Mouse (Mus musculus) embryonic fibroblast, embryonic 13.5 days (primary cell): ENCODE data around the gene Dnali1. TPM values are rescaled to one million over a fixed set of nuclear protein-coding genes. Genes with fewer than 3 reads are reported as not detected.
A peak's percentile ranks its signal among the peaks of the same experiment; 100 is the strongest.

Source experiments
- H3K27ac ChIP-seq: 2 replicates; pipeline ENCODE4 v1.5.1; 2012; ENCODE audit warnings: low read length, control low read depth, inconsistent platforms; ENCODE audit not compliant: insufficient read depth
- H3K4me1 ChIP-seq: 2 replicates; pipeline ENCODE4 v1.6.1; 2011; ENCODE audit warnings: low read length; ENCODE audit not compliant: control insufficient read depth, insufficient read depth
- H3K4me3 ChIP-seq: 2 replicates; pipeline ENCODE4 v1.5.1; 2011; ENCODE audit warnings: mild to moderate bottlenecking, control low read depth, low read length; ENCODE audit not compliant: insufficient read depth
- CTCF ChIP-seq: IDR thresholded peaks from 2 replicates; pipeline ENCODE4 v1.5.1; 2011; ENCODE audit warnings: mild to moderate bottlenecking, control low read depth, low read length, moderate library complexity, borderline replicate concordance; ENCODE audit not compliant: insufficient read depth
- POLR2A ChIP-seq: IDR thresholded peaks from 2 replicates; pipeline ENCODE4 v1.6.1; 2011; ENCODE audit warnings: low read depth, mild to moderate bottlenecking, control low read depth, low read length, moderate library complexity
- polyA plus RNA-seq: library from polyadenylated mRNA; stranded (reverse); fragments of >200 nt; gene quantifications from 2 replicates; pipeline ENCODE4 v1.2.4, GENCODE M21; 2011; ENCODE audit warnings: low read depth; ENCODE audit not compliant: missing spikeins, insufficient read length

Dnali1 gene
- polyA plus RNA-seq, 1 experiment: not detected

DNA sequence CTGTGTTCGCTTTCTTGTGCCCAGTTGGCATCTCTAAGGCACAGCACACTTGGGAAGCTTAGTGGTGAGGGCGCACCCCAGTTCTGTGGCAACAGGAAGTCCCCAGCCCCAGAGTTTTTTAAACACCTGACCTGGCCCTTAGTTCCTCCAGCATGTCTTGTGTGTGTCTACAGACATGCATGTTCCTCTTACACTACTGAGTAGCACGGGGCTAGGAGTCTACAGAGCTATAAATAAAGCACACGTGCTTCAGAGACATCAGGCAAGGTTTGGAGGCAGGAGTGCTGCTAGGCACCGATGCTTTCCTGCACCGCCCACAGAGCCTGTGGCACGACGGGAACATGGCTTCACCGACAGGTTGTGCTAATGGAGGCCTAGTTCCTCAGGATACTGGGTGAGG lies 10.1 kb downstream of the Dnali1 start:
- Histone ChIP-seq H3K27ac (no peak overlapping the region), H3K4me3 (no peak overlapping the region), H3K4me1 (peaks cover 2% of the 10 kb centered on the region)
- TF ChIP-seq POLR2A (no peak), CTCF (no peak)

DNA sequence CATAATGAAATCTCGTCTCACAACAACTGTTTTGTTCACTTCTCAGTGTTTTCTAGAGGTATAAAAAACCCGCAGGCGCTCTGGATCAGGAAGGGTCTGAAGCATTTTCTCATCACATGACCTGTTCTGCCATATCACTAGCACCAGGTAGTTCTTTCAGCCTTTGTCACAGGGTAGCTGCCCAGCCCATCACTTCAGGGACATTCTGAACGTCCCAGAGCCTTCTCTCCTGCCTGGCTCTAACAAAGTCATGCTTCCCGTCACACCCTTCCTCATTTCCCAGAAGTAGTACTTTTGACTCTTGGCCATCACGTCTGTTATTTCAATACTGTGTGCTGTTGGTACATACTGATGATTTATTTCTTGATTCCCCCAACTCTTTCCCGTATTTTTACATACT lies 21.0 kb downstream of the Dnali1 start:
- TF ChIP-seq POLR2A: no peak
- no peak for TF ChIP-seq CTCF
- Histone ChIP-seq H3K4me3 (no peak overlapping the region), H3K27ac (no peak overlapping the region)

DNA sequence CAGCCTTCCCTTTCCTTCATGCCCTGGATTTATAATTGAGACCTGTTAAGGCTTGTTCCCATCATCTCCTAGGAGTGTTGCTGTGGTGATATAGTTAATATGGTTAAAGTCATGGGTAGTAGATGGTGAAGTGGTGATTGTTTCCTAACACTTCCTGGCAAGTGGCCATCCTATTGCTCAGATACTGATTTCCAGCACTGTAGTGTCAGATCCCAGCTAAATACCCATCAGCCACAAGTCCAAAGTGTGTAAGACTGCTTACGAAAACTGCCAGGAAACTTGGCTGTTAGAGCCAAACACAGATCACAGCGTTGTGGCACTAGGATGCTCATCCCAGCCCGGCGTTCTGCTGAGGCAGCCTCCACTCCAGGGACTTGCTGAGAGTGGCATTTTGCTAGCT lies 31.2 kb downstream of the Dnali1 start:
- no peak for TF ChIP-seq POLR2A
- TF ChIP-seq CTCF: no peak
- no peak overlapping the region for H3K4me3 ChIP-seq
- H3K27ac ChIP-seq: no peak overlapping the region
- H3K4me1 ChIP-seq: no peaks in the 10 kb centered on the region

More for the DNA sequence above, 21.0 kb downstream of the Dnali1 start:
- no peaks in the 10 kb centered on the region for H3K4me1 ChIP-seq

DNA sequence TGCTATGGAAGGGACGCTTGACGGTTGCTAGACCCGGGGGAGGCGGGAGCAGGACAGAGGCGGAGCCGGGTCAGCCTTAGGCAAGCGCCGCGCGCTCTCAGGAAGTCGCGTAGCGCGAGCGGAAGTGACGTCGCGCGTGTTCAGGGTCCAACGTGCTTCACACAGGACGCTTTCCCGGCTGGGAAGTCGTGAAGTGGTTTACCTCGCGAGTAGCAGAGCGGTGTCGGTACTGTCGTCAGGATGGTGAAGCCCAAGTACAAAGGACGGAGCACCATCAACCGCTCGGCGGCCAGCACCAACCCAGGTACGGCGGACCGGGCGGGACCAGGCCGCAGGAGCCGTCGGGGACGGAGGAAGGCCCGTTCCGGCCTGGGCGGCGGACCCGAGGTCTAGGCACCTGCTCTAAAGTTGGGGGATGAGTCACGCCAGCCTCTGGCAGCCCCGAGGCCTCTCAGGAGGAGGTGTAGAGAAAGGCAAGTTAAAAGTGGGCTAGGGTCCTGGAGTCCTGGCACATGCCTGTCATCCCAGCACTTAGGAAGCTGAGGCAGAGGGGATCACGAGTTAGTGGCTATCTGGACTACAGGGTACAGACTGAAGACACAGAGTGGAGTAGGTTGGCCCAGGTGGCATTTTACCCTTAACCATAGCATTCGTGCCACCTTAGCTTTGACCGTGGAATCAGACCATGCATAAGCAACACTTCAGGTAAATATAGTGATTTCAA lies 35.5 kb downstream of the Dnali1 start:
- TF ChIP-seq POLR2A: peak; percentile 97
- TF ChIP-seq CTCF: no peak
- Histone ChIP-seq H3K4me3 (peak overlapping the region; percentile 98), H3K4me1 (no peaks in the 10 kb centered on the region), H3K27ac (no peak overlapping the region)

DNA sequence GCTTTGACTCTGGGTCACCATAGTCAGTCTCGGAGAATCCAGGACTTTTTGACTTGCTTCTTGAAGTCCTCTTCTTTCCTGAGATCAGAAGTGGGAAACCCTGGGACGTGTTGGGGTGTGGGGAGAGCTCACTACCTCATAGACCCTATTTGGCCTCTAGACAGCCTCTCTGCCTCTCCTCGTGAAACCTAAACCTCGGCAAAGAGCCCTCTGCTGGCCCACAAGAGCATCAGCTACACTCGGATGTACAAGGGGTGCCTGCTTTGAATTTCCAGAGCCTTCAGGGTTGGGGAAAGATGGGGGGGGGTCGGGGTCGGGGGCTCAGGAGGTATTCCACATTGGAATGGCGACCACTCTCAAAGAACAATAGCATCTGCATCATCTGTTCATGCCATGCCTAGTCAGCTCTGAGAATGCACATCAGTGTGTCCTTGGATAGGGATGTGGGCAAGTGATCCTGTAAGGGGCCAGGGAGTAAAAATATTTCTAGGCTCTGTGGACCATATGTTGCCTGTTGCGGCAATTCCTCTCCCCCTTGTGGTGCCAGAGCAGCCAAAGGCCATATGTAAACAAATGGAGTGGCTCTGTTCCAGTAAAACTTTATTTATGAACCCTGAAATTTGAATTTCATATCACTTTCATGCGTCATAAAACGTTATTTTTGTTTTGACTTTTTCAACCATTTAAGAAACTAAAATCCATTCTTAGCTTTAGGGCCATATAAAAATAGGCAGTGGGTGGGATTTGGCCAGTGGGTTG lies 44.5 kb downstream of the Dnali1 start:
- no peak overlapping the region for H3K4me3 ChIP-seq
- H3K4me1 ChIP-seq: no peaks in the 10 kb centered on the region
- no peak overlapping the region for H3K27ac ChIP-seq
- TF ChIP-seq POLR2A (no peak), CTCF (no peak)

DNA sequence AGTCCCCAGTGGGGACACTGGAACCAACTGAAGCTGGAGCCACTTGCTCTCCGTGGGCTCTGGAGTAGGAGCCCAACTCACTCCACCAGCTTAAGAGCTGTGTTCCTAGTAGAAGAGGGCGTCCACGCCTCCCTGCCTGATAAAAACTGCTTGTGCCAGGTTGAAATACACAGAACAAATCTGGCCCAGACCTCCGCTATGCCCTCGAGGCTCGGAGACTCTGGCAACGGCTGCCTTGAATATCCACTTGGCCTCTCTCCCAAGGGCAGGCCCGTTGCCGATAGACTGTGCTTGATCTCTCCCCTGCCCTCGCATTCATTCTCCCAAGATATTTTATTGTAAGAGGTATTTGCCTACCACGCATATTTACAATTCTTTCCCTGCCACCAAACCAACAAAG lies 48.1 kb downstream of the Dnali1 start:
- Histone ChIP-seq H3K4me3 (no peak overlapping the region), H3K4me1 (no peaks in the 10 kb centered on the region), H3K27ac (no peak overlapping the region; the same call in 1 of the 2 replicates)
- no peak for TF ChIP-seq CTCF

DNA sequence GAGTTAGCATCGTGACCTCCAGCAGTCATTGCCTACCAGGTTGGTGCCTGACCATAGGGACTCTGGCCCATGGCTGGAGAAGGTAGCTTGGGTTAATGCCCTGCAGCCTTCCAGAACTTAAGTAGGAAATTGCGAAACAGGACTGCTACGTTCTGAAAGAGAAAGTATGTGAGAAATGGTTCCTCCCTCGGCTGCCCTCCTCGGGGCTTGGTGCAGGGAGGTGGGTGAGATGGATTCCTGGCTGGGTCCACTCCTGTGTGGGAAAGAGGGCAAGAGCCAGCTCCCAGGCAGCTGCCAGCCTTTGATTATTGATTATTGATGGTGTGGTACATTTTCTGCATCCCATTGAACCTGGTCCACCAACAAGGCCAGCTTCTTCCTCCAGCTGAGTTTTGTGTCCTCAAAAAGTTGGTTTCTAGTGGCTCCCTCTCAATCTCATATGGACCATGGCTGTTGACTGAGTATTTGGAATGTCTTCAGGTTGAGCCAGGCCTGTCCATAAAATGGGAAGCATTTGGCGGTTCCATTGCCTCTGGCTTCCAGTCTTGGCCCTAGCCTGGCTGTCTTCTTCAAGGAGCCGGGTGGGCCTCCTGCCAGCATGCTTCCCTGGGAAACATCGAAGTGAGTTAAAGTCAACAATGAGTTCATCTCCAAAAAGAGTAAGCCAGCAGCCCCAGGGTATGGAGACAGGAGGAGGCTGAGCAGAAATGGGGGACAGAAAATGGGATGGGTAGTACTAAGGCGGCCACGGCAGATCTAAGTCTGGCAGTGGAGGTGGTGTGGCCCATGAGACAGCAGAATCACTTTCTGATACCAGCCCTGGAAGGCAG lies 49.5 kb downstream of the Dnali1 start, which contains the start of gene Gnl2:
Gnl2 (plus strand) TSS at position 780 of the 830 bp plus-strand sequence.
- no peak within 1 kb of the TSS for H3K4me3 ChIP-seq
- H3K4me1 ChIP-seq: no peaks in the 10 kb centered on the region
- no peak within 1 kb of the TSS; the same call in 1 of the 2 replicates for H3K27ac ChIP-seq
- TF ChIP-seq CTCF (no peak), POLR2A (no peak)

DNA sequence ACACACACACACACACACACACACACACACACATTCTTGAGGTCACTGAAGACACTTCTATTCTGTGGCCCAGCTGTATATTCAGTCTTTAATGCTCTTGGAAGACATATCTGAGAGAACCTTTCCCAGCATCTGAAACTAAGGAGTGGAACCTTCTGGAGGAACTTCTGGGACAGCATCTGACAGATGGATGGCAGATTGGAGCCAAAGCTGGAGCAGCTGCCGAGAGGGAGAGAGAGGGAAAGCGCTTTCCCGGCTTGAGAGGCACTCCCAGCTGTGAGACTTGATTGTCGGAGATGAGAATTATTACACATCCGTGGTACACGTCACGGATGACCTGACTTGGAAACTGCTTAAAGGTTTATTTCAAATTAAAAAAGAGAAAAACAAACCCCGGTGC lies 56.8 kb downstream of the Dnali1 start:
- Histone ChIP-seq H3K27ac (no peak overlapping the region), H3K4me1 (no peaks in the 10 kb centered on the region), H3K4me3 (no peak overlapping the region)
- TF ChIP-seq POLR2A (no peak), CTCF (no peak)

DNA sequence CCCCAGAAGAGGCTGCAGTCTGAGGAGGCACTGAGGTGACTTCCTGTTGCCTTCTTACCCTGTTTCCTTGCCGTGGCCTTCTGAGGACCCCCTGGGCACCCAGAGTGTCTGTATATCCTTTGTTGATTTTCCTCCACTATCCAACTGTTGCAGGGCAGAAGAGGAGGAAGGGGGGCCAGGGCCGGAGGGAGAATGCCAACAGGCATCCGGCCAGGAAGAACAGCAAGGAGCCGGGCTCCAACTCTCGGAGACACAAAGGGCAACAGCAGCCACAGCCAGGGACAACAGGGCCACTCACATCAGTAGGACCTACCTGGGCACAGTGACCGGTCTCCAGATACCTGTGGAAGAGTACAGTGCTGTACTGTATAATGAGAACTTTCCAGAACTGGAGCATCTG lies 57.3 kb downstream of the Dnali1 start:
- Histone ChIP-seq H3K4me3 (no peak overlapping the region), H3K4me1 (no peaks in the 10 kb centered on the region), H3K27ac (no peak overlapping the region)
- TF ChIP-seq POLR2A (no peak), CTCF (no peak)

DNA sequence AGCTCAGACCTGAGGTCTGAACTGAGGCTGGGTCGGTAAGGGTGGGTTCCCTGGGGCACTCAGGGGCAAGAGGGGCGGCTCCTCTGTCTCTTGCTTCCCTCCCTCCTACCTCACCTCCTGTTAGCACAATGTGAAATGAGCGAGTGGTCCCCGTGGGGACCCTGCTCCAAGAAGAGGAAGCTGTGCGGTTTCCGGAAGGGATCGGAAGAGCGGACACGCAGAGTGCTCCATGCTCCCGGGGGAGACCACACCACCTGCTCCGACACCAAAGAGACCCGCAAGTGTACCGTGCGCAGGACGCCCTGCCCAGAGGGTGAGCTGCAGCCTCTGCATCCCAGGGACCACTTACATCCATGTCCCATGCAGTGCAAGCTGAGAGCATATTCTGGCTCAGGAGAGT lies 58.0 kb downstream of the Dnali1 start:
- Histone ChIP-seq H3K4me1 (no peaks in the 10 kb centered on the region), H3K27ac (no peak overlapping the region), H3K4me3 (no peak overlapping the region)
- TF ChIP-seq POLR2A (no peak), CTCF (no peak)

Other genes starting within 250 kb of the Dnali1 start
- 26.2 and 32.8 TPM in 2 replicates for gene Yrdc, start 215.0 kb downstream of the Dnali1 start, polyA plus RNA-seq
- 23.9 and 26.0 TPM in 2 replicates for gene 1110065P20Rik, start 214.5 kb downstream of the Dnali1 start, polyA plus RNA-seq
- 0.18 and 0.44 TPM in 2 replicates for gene Maneal, start 203.5 kb downstream of the Dnali1 start, polyA plus RNA-seq
- gene Epha10, start 184.8 kb downstream of the Dnali1 start, polyA plus RNA-seq: not detected in 2 replicates
- 12.7 and 17.7 TPM in 2 replicates for gene 9930104L06Rik, start 128.7 kb downstream of the Dnali1 start, polyA plus RNA-seq
- 35.8 and 47.9 TPM in 2 replicates for gene Cdca8, start 126.4 kb downstream of the Dnali1 start, polyA plus RNA-seq
- 0.45 and 0.84 TPM in 2 replicates for gene Rspo1, start 79.3 kb downstream of the Dnali1 start, polyA plus RNA-seq
- 65.7 and 71.8 TPM in 2 replicates for gene Gnl2, start 49.1 kb downstream of the Dnali1 start, polyA plus RNA-seq
- gene Snip1, start 969 bp upstream of the Dnali1 start, polyA plus RNA-seq: 15.5 and 16.8 TPM in 2 replicates
- gene Meaf6, start 19.4 kb upstream of the Dnali1 start, polyA plus RNA-seq: 21.8 and 35.7 TPM in 2 replicates
- gene Zc3h12a, start 62.1 kb upstream of the Dnali1 start, polyA plus RNA-seq: 6.0 and 8.9 TPM in 2 replicates